Mouse (Mus musculus) kidney, adult 10 weeks (tissue): ENCODE results near the gene Gm10251. TPM values are rescaled to one million over a fixed set of nuclear protein-coding genes. Genes with fewer than 3 reads are reported as not detected.

Source experiments
- polyA plus RNA-seq: library from polyadenylated mRNA; stranded (reverse); fragments of 350-450 nt; fragmentation: Illumina TruSeq; extraction: RNeasy Lipid Tissue Mini Kit (QIAGEN cat#74804); gene quantifications from one replicate; pipeline ENCODE4 v1.2.3, GENCODE M21; 2014; ENCODE audit warnings: low read depth, low replicate concordance

Gene Gm10251
- polyA plus RNA-seq = not detected

GRCm38 (mm10) chr14:6684070-6684469, at the start of gene Gm10251:
Gene Gm10251 (minus strand): TSS chr14:6684170.

GRCm38 (mm10) chr14:6720151-6720550, 36.2 kb upstream of the Gm10251 start, which contains the start of gene Gm8050:
Gene Gm8050 (minus strand): TSS chr14:6720251.

GRCm38 (mm10) chr14:6622318-6622717, 61.7 kb downstream of the Gm10251 start, which contains the start of gene Gm3460:
Gene Gm3460 (minus strand): TSS chr14:6622418.

GRCm38 (mm10) chr14:6590513-6590912, 93.5 kb downstream of the Gm10251 start, which contains the start of gene Gm3629:
Gene Gm3629 (minus strand): TSS chr14:6590613.

Other genes with a start within 250 kb of the Gm10251 start
- gene Gm3594, start 239.6 kb downstream of the Gm10251 start, polyA plus RNA-seq = not detected
- gene Gm8356, start 146.9 kb downstream of the Gm10251 start, polyA plus RNA-seq = not detected
- gene Gm3629, start 93.6 kb downstream of the Gm10251 start, polyA plus RNA-seq = not detected
- gene Gm3460, start 61.8 kb downstream of the Gm10251 start, polyA plus RNA-seq = not detected
- not detected for gene Gm8050, start 36.1 kb upstream of the Gm10251 start, polyA plus RNA-seq
- 1.7 TPM for gene Gm3636, start 58.2 kb upstream of the Gm10251 start, polyA plus RNA-seq
- not detected for gene Gm8362, start 90.2 kb upstream of the Gm10251 start, polyA plus RNA-seq
- gene Gm3642, start 156.1 kb upstream of the Gm10251 start, polyA plus RNA-seq = not detected
- gene Gm3667, start 205.8 kb upstream of the Gm10251 start, polyA plus RNA-seq = not detected